Comparison of ENCODE assay signal across 35 mouse cellular contexts in the genomic region with DNA sequence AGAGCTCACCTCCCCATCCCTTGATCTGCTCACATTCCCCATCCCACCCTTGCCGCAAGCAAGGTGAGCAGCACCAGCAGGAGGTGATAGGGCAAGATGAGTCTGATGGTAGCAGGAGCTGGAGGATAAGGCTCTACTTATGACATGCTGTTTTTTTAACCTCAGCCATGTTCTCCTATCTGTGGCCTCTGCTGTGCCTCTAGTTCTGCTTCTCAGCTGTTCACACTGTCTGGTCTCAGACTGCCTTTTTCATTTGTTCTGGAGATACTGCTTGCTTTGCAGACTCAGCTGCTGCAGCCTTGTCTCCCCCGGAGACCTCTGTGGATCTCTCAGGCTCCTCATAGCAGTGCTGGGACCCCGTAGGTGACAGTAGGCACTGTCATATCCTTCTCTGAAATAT. TPM values are rescaled to one million over a fixed set of nuclear protein-coding genes. Genes with fewer than 3 reads are reported as not detected.
"Had no signal": no experiment of that assay in that cellular context is flagged by ENCODE, and none has a peak within 500 bp of the region (broad histone marks: within the 10 kb centered on the region; RNA-seq: fewer than 3 reads in every experiment).

No protein-coding gene starts in this region.

- H3K4me2 ChIP-seq: limb, embryonic 12.5 days; limb, embryonic 13.5 days; limb, embryonic 15.5 days; liver, embryonic 12.5 days; liver, embryonic 13.5 days; liver, embryonic 15.5 days; lung, embryonic 14.5 days; lung, embryonic 15.5 days; midbrain, embryonic 11.5 days; midbrain, embryonic 12.5 days; midbrain, embryonic 13.5 days; midbrain, embryonic 15.5 days; neural tube, embryonic 12.5 days had no signal

- H3K4me3 ChIP-seq: left cerebral cortex, adult 2 months; limb, embryonic 10.5 days; limb, embryonic 12.5 days; limb, embryonic 13.5 days; limb, embryonic 15.5 days; liver, embryonic 12.5 days; liver, embryonic 13.5 days; liver, embryonic 15.5 days; lung, embryonic 15.5 days; megakaryocyte, embryonic 14.5 days; midbrain, embryonic 10.5 days; midbrain, embryonic 12.5 days; midbrain, embryonic 13.5 days; midbrain, embryonic 15.5 days; neural tube, embryonic 12.5 days had no signal

- DNase-seq: left cerebral cortex, postnatal 4 days; liver; liver, embryonic 13.5 days; liver, postnatal 0 days; lung, adult 18-20 months; lung, adult 2 months; lung, embryonic 14.5 days; lung, postnatal 10 days; lung, postnatal 14 days; lung, postnatal 36 days; lung, postnatal 4 days; midbrain, embryonic 14.5 days had no signal

- H3K9ac ChIP-seq: limb, embryonic 12.5 days; limb, embryonic 13.5 days; limb, embryonic 15.5 days; liver, embryonic 12.5 days; liver, embryonic 13.5 days; liver, embryonic 15.5 days; liver, postnatal 0 days; lung, embryonic 14.5 days; lung, embryonic 15.5 days; midbrain, embryonic 12.5 days; midbrain, embryonic 13.5 days; midbrain, embryonic 15.5 days; neural tube, embryonic 12.5 days had no signal

- ATAC-seq: liver, embryonic 12.5 days; liver, postnatal 0 days; lung, postnatal 0 days; midbrain, embryonic 13.5 days; midbrain, embryonic 15.5 days; midbrain, embryonic 16.5 days had no signal

- H3K27me3 ChIP-seq: limb, embryonic 12.5 days; limb, embryonic 13.5 days; limb, embryonic 15.5 days; liver, embryonic 12.5 days; liver, embryonic 13.5 days; liver, embryonic 15.5 days; lung, embryonic 15.5 days; megakaryocyte, embryonic 14.5 days; midbrain, embryonic 12.5 days; midbrain, embryonic 13.5 days; midbrain, embryonic 15.5 days; neural tube, embryonic 12.5 days had no signal

- H3K9me3 ChIP-seq: limb, embryonic 10.5 days; limb, embryonic 12.5 days; limb, embryonic 13.5 days; limb, embryonic 15.5 days; liver, embryonic 12.5 days; liver, embryonic 13.5 days; liver, embryonic 15.5 days; lung, embryonic 15.5 days; megakaryocyte, embryonic 14.5 days; midbrain, embryonic 10.5 days; midbrain, embryonic 12.5 days; midbrain, embryonic 13.5 days; midbrain, embryonic 15.5 days; neural tube, embryonic 12.5 days had no signal

- H3K4me1 ChIP-seq: limb, embryonic 10.5 days; limb, embryonic 12.5 days; limb, embryonic 13.5 days; limb, embryonic 15.5 days; lung, embryonic 15.5 days; megakaryocyte, embryonic 14.5 days; midbrain, embryonic 10.5 days; midbrain, embryonic 12.5 days; midbrain, embryonic 13.5 days; midbrain, embryonic 15.5 days; neural tube, embryonic 12.5 days had no signal

- H3K27ac ChIP-seq: left cerebral cortex, adult 2 months; limb, embryonic 10.5 days; limb, embryonic 12.5 days; limb, embryonic 13.5 days; limb, embryonic 15.5 days; liver, embryonic 12.5 days; liver, embryonic 13.5 days; liver, embryonic 15.5 days; lung, embryonic 15.5 days; macrophage; midbrain, embryonic 10.5 days; midbrain, embryonic 12.5 days; midbrain, embryonic 13.5 days; midbrain, embryonic 15.5 days; neural tube, embryonic 12.5 days had no signal

RNA-seq across cellular contexts. Expression of a gene that starts 38.1 kb away (rescaled TPM):
- total RNA-seq: liver, adult 2 months; megakaryocyte progenitor cell, adult 5-6 weeks; megakaryocyte, adult 5-6 weeks; megakaryocyte-erythroid progenitor cell, adult 5-6 weeks; monocyte, adult 5-6 weeks had no signal
- polyA plus RNA-seq: liver, embryonic 12.5 days; liver, postnatal 0 days; macrophage had no signal
